Mouse (Mus musculus) CH12F3 (cell line): ENCODE measurements around the gene Cdc42ep3.

ENCODE experiments used
- in situ Hi-C: fragments of 300-500 bp; cut with MboI; formaldehyde crosslinking; loops from 2 replicates; pipeline ENCODE4 v1.14.3; 2020; ENCODE audit warnings: low sequenced_read_pairs

The Cdc42ep3 gene

GRCm38 (mm10) chr17:79291672-79292071 is 63.2 kb downstream of the Cdc42ep3 start:
- in situ Hi-C loops, result no loop called here

GRCm38 (mm10) chr17:79290697-79291096 is 64.2 kb downstream of the Cdc42ep3 start:
- in situ Hi-C loops, result no loop called here

- in situ Hi-C loops, result no loop called here
Measured at GRCm38 (mm10) chr17:79287302-79287701, 67.6 kb downstream of the Cdc42ep3 start.

GRCm38 (mm10) chr17:79285030-79285601 is 69.8 kb downstream of the Cdc42ep3 start:
- in situ Hi-C loops, result no loop called here
